Mouse (Mus musculus) embryo, embryonic 11 days (tissue): ENCODE results near the gene Ndufb10.

ENCODE experiments used
- DNase-seq: peaks from one replicate; pipeline ENCODE4 v3.0.0-alpha.2; 2015

The Ndufb10 gene

DNA sequence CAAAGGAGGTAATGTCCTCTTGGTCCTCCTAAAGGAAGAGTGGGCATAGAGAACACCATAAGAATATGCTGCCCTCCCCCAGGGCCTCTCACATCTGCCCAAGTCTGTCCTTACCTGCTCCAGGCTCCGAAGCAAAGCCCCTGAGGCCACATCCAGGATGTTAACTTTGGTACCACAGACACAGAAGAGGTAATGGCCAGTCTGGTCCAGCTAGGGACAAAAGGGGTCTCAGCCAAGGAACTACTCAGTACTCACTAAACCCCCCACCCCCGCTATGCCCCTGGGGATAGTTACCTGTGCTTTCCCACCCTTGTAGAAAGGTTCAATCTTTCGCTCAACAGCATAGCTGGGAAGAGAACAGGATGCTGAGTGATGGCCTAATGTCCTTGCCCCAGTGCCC is 18.5 kb downstream of the Ndufb10 start:
- DNase-seq = no peak

DNA sequence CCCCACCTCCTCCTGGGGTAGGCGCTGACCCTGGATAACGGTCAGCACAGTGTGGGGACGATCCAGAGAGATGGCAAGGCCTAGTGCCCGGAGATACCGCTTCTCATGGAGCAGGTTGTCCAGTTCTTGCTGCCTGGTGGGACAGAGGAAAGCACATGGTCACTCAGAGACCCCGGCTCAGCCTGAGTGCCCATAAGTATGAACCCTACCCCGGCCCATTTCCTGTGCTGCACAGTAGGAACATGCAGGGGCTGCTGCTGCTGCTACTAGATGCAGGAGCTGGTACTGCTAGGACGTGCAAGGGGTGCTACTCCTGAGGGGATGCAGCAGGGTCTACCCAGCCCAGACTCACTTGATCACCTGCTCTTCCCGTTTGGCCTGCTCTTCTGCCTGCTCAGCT is 23.0 kb downstream of the Ndufb10 start:
- DNase-seq = no peak

DNA sequence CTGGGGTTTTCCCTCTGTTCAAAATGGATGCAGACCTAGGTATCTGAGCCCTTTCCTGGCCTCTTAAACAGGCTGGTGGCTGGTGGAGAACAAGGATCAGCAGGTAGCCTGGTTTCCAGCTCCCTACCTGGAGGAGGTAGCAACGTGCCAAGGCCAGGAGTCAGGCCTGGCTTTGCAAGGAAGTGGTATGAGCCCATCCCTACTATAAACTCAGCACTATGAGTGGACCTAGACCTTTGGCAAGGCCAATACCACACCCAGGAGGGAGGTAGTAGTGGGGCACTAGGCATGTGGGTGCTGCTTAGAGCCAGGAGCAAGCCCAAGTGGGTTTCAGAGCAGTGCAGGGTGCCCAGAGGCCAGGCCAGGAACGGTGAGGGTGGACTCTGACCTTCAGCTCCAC is 24.8 kb downstream of the Ndufb10 start:
- DNase-seq = no peak

DNA sequence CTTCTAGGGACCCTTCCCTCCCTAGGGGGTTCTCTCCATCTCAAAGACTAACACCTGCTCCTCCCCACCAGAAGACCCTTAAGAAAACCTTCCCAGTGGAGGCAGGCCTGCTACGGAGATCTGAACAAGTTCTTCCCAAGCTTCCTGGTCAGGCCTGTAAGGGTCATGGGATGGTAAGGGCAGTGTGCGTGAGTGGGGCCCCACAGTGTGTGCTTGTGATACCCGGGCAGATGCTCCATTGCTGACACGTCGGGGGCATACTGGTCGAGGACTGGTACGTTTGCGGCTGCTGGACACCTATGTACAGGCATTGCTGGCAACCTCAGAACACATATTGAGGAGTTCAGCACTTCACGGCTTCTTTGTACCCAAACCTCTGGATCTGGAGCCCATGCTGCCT is 25.6 kb downstream of the Ndufb10 start:
- no peak for DNase-seq

DNA sequence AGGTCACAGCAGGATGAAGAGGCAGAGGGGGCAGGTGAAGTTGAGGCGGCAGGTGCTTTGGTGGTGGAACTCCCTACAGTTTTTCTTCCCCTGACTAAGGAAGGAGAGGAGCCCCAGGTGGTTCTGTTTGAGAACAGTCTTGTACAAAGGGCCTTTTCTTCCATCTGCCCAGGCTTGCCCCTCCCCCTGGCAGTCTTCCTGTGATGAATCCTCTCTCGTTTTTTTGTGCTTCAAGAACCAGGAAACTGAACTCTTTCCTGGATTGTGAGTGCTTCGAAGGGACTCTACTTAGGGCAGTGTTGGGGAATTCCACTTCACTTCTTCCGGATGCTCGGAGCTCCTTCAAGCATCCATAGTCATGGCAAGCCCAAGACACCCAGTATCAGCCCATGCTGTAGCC is 26.3 kb downstream of the Ndufb10 start:
- DNase-seq = peak; percentile 41

DNA sequence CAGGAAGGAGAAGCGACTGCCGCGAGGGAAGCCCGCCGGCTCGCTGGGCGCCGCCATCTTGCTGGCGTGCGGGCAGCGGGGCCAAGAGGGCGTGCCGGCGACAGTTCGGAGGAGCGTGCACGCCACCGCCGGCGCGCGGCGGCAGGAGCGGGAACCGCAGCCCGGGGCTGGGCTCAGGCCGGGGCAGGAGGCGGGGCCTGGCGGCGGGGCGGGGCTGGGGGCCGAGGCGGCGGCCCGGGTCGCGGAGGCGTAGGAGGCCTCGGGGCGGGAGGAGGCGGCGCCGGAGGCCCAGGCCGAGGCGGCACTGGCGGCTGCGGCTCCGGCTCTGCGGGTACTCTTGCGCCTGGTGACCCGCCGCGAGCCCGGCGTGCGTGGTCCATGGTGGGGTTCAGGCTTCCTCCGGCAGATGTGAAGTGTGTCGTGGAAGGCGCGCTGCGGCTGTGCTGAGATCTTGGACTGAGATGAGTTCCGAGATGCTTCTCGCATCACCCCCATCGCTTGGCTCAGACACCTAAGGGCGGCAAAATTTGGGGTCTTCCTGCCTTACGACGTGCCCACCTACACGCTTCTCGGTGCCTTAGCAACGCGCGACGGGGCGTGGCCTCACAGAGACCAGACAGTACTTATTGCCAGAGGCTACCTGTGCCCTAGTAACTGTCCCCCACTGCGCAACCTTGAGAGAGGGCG is 28.1 kb downstream of the Ndufb10 start, which contains the start of the genes Gfer and Noxo1:
Gene Gfer, minus strand, starts transcription at position 146 of the 687 bp plus-strand sequence.
Gene Noxo1, plus strand, starts transcription at position 224 of the 687 bp plus-strand sequence.
- DNase-seq = peak; percentile 94

DNA sequence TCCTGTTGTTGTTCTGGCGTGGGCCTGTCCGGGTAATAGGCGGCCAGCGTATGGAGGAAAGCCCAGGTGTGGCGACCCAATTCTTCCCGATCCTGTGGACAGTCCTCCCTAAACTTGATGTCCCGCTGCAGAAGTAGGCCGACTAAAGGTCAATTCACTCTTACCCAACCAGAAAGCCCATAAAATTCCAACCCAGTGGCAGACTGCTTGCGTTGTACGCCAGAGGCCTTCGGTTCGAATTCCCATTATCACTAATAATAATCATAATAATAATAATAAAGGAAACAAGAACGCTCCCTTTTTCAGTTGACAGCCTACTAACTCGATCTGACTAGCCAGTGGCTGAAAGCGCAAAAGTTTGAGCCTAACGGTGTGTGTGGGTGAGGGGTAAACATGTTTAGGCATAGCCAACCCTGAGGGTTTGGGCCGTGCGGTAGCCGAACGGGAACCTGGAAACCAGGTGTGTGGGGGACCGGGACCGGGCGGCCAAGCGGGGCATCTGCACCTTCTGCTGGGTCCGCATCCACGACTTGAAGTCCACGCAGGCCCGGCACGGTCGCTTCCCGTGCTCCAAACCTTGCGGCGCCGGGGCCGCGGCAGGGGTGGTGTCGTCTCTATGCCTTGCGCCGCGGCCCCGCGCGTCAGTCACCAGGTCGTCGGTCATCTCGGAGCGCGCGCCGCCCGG is 28.8 kb downstream of the Ndufb10 start:
- DNase-seq = no peak

DNA sequence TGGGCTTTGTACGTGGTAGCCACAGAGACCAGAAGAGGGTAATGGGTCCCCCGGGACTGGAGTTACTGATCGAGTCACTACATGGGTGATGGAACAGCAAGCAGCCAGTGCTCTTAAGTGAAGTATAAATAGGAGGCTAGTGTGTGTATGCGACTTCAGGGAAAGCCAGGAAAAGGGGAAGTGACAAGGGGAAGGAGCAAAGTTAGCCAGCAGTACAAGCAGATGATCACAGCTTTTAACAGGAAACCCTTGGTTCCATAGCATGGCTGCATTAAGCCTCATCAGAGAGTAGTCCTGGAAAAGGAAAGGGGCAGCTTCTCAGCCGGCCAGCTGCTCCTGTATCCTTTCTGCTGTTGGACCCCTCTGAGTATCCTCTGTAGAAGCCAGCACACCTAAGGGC is 31.9 kb downstream of the Ndufb10 start:
- no peak for DNase-seq

DNA sequence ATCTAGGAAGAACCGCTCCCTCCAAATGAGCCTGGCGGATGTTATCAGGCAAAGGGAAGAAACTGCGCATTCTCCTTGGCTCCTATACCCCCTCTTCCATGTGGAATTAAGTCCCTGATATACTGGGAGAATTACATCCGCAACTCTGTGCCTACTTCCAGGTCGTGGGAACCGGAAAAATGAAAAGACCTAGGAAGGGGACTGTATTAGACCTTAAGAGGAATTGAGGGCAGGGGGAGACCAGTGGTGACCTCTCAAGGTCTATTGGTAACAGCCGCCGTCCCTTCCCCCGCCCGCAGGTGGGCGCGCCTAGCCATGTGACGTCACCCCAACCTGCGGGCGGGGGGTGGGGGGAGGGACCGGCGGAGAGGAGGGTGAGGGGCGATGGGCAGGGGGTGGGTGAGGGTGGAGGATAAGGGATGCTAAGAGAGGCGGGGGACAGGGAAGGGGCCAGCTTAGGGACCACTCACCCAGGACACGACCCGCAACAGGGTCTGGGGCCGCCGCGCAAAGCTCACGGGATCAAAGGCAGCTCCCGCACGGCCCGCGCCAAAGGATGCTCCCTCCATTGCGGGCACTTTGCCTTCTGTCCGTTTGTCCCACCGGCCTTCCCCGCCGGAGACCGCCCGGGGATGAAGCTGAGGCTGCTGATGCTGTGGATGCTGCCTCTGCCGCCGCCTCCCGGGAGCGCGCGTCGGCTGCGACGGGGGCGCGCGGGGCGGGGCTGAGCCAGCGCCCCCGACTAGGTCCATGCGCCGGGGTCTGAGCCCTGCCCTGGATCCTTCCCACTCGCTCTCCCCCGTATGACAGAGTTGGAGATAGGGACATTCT is 34.8 kb downstream of the Ndufb10 start, which contains the start of gene Syngr3:
Gene Syngr3, minus strand, starts transcription at position 705 of the 831 bp plus-strand sequence.
- DNase-seq = peak; percentile 60

DNA sequence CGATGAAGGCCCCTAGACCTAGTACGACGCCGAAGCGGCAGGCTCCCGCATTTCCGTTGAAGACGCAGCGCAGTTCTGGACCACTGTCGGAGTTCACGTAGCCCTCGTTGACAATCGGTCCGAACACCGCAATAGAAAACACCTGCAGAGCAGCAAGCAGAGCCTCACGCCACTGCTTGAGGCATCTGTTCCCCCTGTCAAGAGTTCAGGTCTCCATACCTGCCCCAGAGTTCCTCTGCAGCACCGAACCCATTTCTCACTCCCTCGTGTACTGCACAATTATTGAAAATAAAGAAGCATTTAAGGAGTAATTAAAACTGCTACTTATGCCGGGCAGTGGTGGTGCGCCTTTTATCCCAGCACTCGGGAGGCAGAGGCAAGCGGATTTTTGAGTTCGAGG is 36.7 kb downstream of the Ndufb10 start:
- DNase-seq = no peak

DNA sequence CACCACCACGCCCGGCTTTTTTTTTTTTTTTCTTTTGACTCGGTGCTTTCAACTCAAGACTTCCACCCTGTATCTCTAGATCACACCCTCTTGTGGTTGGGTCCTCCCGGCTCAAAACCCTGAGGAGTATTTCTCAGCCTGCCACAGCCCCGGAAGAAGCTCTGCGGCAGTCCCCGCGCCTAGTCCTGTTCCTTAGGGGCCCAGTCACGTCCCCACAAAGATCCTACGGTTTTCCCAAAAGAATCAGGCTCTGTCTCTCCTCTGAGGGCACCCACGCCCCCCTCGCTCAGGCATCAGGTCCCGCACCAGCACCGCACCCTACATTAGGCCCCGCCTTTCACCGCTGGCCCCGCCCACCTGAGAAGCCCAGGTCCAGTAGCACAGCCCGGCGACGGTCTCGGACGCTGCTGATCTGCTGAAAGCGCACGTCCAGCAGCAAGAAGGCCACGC is 37.1 kb downstream of the Ndufb10 start:
- peak; percentile 63 for DNase-seq

DNA sequence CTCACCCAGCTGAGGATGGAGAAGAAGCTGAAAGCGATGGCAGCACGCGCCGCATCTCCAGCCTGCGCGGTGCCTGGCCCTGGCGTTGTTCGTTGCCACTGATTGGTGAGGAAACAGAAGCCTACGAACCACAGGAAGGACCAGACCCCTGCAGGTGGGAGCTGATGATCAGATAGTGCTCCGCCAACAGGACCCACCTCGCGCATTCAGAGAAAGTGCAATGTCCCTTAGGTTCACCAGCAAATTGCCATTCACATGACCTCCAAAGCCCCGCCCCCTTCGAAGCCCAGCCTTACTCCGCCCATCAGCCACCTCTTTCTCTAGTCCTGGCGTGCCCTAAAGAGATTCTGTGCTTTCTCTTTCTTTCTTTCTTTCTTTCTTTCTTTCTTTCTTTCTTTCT is 37.8 kb downstream of the Ndufb10 start:
- DNase-seq = peak; percentile 72

DNA sequence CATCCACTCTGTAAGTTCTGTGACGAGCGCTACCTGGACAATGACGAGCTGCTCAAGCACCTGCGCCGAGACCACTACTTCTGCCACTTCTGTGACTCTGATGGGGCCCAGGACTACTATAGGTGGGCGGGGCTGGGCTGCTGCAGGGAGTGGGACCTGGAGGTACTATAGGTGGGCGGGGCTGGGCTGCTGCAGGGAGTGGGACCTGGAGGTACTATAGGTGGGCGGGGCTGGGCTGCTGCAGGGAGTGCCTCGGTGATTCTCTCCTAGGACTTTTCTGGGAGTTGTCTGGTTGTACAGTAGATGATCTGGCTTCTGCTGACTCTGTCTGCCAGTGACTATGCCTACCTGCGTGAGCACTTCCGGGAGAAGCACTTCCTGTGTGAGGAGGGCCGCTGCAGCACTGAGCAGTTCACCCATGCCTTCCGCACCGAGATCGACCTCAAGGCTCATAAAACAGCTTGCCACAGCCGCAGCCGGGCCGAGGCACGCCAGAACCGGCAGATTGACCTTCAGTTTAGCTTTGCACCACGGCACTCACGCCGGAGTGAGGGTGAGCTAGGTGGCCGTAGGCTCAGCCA is 46.7 kb downstream of the Ndufb10 start:
- DNase-seq = no peak

DNA sequence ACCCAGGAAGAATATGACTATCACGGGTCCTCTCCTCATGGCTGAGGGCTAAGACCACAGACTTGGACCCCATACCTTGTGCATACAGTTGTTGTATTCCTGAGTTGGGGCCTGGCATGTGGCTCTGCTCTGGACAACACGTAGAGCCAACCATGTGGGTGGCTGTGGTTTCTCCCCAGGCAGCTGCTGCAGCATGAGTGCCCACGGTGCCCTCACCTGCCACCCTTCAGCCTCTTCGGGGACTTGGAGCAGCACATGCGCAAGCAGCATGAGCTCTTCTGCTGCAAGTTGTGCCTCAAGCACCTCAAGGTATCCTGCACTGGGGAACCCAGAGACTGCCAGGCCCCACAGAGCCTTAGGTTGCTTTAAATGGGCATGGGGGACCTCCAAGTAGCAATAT is 47.4 kb downstream of the Ndufb10 start:
- DNase-seq = no peak

DNA sequence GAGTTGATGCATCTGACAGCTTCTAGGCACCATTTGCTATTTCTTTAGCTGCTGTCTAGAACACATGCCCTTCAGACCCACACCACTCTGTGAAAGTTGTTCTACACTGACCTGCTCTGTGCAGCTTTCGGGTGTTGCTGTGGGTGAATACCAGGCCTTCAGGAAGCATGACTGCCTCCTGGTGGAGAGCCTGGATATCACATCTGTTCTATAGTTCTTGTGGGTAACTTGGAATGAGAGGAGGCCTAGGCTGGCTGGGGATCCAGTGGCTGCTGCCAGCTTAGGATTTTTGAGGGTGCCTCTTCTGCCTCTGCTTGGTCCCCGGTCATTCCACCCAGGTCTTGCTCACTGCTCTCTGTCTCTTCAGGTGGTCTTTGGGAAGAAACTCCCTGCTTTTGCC is 48.1 kb downstream of the Ndufb10 start:
- peak; percentile 70 for DNase-seq

DNA sequence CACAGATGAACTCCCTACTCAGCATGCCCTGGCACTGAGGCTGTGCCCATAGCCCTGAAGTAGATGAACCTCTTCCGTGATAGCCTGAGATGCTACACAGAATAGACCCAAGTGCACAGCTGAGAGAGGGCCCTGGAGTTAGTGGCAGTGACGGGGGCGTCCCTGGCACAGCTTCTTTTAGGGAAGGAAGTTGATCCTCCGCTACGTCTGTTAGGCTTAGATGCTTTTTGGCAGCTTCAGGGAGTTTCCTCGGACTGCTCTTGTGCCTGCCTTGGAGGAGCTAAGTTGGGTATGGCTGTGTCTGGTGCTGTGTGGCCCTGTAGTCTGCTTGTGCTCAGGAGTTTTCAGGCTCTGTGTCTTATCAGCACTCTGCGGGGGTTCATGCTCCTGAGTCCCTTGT is 50.0 kb downstream of the Ndufb10 start:
- no peak for DNase-seq

DNA sequence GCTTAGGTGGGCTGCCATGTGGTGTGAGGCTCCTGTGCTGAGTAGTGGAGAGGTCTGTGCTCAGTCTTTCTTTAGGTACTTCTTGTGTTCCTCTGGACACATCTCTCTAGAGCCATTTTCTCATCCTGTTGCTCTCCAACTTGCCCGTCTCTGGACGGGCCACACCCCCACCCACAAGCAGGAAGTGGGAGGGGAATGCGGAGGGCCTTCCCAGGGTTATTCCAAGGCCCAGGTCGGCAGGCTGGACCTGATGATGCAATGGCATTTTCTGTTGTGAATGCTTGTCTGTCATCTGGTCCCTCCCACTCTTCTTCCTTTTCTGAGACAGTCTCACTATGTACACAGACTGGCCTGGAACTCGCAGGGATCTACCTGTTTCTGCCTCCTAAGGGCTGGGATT is 52.1 kb downstream of the Ndufb10 start:
- no peak for DNase-seq
